Mouse (Mus musculus) erythroblast, embryonic 14.5 days (primary cell): ENCODE data around the gene Ncor1.

Experiments
- GATA1 ChIP-seq: IDR thresholded peaks from 2 replicates; pipeline ENCODE4 v1.6.1; 2012; ENCODE audit warnings: low read length, inconsistent platforms, mixed read lengths
- TAL1 ChIP-seq: IDR thresholded peaks from 3 replicates; pipeline ENCODE4 v1.6.1; 2012; ENCODE audit warnings: low read length, inconsistent platforms, mixed read lengths

GRCm38 (mm10) chr11:62458276-62458724 lies at the start of gene Ncor1, which contains the start of gene Pigl:
- TF ChIP-seq TAL1 (no peak), GATA1 (no peak)
